Mouse (Mus musculus): Measurements from ENCODE around the gene Plekhm3. TPM values are rescaled to one million over a fixed set of nuclear protein-coding genes. Genes with fewer than 3 reads are reported as not detected.

The Plekhm3 gene
- polyA plus RNA-seq, 2 experiments: 0.58 to 0.63 TPM

DNA sequence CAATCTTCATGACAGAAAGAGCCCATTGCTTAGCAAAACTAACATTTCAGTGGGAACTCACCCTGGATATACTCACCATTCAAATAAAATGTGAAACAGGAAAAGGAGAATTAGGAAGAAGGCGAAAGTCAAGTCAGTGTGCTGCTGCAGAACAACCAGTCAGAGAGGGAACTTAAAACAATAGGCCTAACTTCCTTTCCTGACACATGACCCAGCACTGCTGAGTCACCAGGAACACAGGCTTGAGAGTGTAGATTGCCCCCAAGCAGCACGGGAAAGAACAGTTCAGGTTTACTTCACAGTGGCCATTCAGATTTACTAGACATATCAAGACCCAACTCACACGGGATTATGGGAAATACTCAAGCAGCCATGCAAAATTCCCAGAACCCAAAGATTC, 80.3 kb downstream of the Plekhm3 start:
- Histone ChIP-seq H3K4me1 (replicated peaks; ENCODE audit: control insufficient read depth in 2 of 2, insufficient read depth in 2 of 2, low read length in 1 of 2) (no peaks in the 10 kb centered on the region), H3K4me3 (ENCODE audit: insufficient read depth in 1 of 2, low read depth in 2 of 2, low read length in 2 of 2) (no peak overlapping the region), H3K27me3 (ENCODE audit: control insufficient read depth, insufficient read depth, low read length) (no peaks in the 10 kb centered on the region), H3K4me2 (ENCODE audit: low read depth) (no peak overlapping the region), H3K27ac (no peak overlapping the region), H3K9me3 (ENCODE audit: control insufficient read depth, low read length) (no peaks in the 10 kb centered on the region), H3K9ac (replicated peaks) (no peak overlapping the region), H3K36me3 (replicated peaks; ENCODE audit: control insufficient read depth, insufficient read depth, low read depth) (no peaks in the 10 kb centered on the region)
- TF ChIP-seq CTCF (IDR thresholded peaks at IDR 0.05; ENCODE audit: low read depth) (no peak), EP300 (IDR thresholded peaks at IDR 0.05; ENCODE audit: low read depth) (no peak)
- DNase-seq (ENCODE audit: low read depth in 3 of 3, low spot score in 3 of 3) (no peak), ATAC-seq (ENCODE audit: insufficient read depth) (no peak)
- WGBS (ENCODE audit: insufficient replicate concordance): 20% methylated on average over 3 of the region's 3 CpGs

DNA sequence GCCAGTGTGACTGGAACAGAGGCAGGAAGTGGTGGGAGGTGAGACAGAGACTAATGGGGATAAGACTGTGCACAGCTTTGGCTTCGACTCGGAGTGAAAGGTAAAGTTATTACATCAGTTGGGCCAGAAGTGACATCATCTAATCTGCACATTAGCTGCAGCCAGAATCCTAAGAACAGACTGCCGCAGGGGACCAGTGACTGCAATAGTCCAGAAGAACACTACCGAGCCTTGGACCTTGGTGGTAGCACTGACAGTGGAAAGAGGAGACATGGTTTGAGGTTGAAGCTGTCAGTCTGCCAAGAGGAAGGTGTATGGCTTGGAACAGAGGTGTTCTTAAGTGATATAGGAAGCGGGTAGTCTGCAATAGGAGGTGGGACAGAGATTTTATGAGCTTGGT, 80.9 kb downstream of the Plekhm3 start:
- no peaks in the 10 kb centered on the region for H3K36me3 ChIP-seq (replicated peaks; ENCODE audit: control insufficient read depth, insufficient read depth, low read depth)
- WGBS (ENCODE audit: insufficient replicate concordance): 42% methylated on average over 5 of the region's 5 CpGs
- ATAC-seq (ENCODE audit: insufficient read depth) (no peak), DNase-seq (ENCODE audit: low read depth in 3 of 3, low spot score in 3 of 3) (no peak)
- H3K27me3 ChIP-seq (ENCODE audit: control insufficient read depth, insufficient read depth, low read length): no peaks in the 10 kb centered on the region
- no peak overlapping the region for H3K4me2 ChIP-seq (ENCODE audit: low read depth)
- H3K9ac ChIP-seq (replicated peaks): no peak overlapping the region
- no peak overlapping the region for H3K27ac ChIP-seq
- no peaks in the 10 kb centered on the region for H3K4me1 ChIP-seq (replicated peaks; ENCODE audit: control insufficient read depth in 2 of 2, insufficient read depth in 2 of 2, low read length in 1 of 2)
- no peak overlapping the region for H3K4me3 ChIP-seq (ENCODE audit: insufficient read depth in 1 of 2, low read depth in 2 of 2, low read length in 2 of 2)
- TF ChIP-seq CTCF (IDR thresholded peaks at IDR 0.05; ENCODE audit: low read depth) (no peak), EP300 (IDR thresholded peaks at IDR 0.05; ENCODE audit: low read depth) (no peak)
- no peaks in the 10 kb centered on the region for H3K9me3 ChIP-seq (ENCODE audit: control insufficient read depth, low read length)

DNA sequence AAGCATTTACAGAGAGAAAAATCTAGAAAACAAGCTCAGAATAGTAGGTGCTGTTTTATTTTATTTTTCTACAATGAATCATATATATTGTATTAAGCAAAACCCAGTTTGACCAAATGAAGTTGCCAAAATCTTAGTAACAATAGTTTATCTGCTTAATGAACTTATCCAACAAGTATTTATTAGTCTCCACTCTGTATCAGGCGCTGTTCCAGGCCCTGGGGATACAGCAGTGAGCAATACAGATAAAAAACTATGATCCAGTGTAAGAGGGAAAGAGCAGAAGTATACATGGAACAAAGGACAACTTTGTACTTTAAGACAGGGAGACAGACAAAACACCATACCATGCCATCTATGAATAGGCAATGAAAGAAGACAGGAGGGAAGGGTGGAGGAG, 81.5 kb downstream of the Plekhm3 start:
- Histone ChIP-seq H3K36me3 (replicated peaks; ENCODE audit: control insufficient read depth, insufficient read depth, low read depth) (no peaks in the 10 kb centered on the region), H3K4me3 (ENCODE audit: insufficient read depth in 1 of 2, low read depth in 2 of 2, low read length in 2 of 2) (no peak overlapping the region), H3K27ac (no peak overlapping the region), H3K27me3 (ENCODE audit: control insufficient read depth, insufficient read depth, low read length) (no peaks in the 10 kb centered on the region), H3K9ac (replicated peaks) (no peak overlapping the region), H3K4me2 (ENCODE audit: low read depth) (no peak overlapping the region), H3K4me1 (replicated peaks; ENCODE audit: control insufficient read depth in 2 of 2, insufficient read depth in 2 of 2, low read length in 1 of 2) (no peaks in the 10 kb centered on the region), H3K9me3 (ENCODE audit: control insufficient read depth, low read length) (no peaks in the 10 kb centered on the region)
- TF ChIP-seq CTCF (IDR thresholded peaks at IDR 0.05; ENCODE audit: low read depth) (no peak), EP300 (IDR thresholded peaks at IDR 0.05; ENCODE audit: low read depth) (no peak)
- ATAC-seq (ENCODE audit: insufficient read depth) (no peak), DNase-seq (ENCODE audit: low read depth in 3 of 3, low spot score in 3 of 3) (no peak)
- whole genome bisulfite sequencing (ENCODE audit: insufficient replicate concordance): 65% methylated on average over 1 of the region's 1 CpGs

DNA sequence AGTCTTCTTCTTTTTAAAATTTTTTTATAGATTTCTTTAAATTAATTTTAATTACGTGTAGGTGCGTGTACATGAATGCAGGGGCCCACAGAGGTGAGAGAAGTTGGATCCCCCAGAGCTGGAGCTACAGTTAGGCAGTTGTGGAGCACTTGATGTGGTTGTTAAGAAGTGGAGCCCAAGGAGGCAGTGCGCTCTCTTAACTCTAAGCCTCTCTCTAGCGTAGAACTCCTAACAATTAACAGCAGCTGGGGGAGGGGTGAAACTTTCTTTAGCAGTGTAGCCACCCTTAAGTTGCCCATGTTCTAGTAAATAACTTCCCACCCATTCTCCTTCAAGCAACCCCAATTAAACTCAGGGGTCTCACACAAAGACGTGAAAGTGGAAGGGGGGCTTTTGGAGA, 84.7 kb downstream of the Plekhm3 start:
- Histone ChIP-seq H3K4me2 (ENCODE audit: low read depth) (no peak overlapping the region), H3K9ac (replicated peaks) (no peak overlapping the region), H3K4me3 (ENCODE audit: insufficient read depth in 1 of 2, low read depth in 2 of 2, low read length in 2 of 2) (no peak overlapping the region), H3K36me3 (replicated peaks; ENCODE audit: control insufficient read depth, insufficient read depth, low read depth) (no peaks in the 10 kb centered on the region), H3K4me1 (replicated peaks; ENCODE audit: control insufficient read depth in 2 of 2, insufficient read depth in 2 of 2, low read length in 1 of 2) (no peaks in the 10 kb centered on the region; a peak in 1 of 4 replicates), H3K27ac (no peak overlapping the region), H3K27me3 (ENCODE audit: control insufficient read depth, insufficient read depth, low read length) (no peaks in the 10 kb centered on the region), H3K9me3 (ENCODE audit: control insufficient read depth, low read length) (no peaks in the 10 kb centered on the region)
- no peak for TF ChIP-seq CTCF (IDR thresholded peaks at IDR 0.05; ENCODE audit: low read depth)
- TF ChIP-seq EP300 (IDR thresholded peaks at IDR 0.05; ENCODE audit: low read depth): no peak
- DNase-seq (ENCODE audit: low read depth in 3 of 3, low spot score in 3 of 3) (no peak), ATAC-seq (ENCODE audit: insufficient read depth) (no peak)
- 81% methylated on average over 5 of the region's 5 CpGs for WGBS (ENCODE audit: insufficient replicate concordance)

DNA sequence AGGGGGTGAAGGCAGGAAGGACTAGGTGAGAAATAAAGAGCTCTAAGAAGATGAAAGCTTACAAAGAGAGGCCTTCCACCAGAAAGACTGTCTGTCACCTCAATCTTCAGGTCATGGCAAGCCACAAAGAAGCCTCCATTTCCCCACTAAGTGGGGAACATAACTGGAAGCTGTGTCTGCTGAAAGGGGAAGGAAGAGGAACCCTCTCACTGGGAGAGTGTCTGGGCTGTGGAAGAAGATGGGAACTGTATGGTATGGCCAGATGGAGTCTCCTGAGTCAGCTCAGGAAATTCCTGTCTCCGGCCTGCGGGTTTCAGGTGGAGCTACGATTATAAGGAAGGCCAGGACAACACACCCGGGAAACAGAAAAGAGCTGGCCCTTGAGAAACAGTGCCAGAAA, 88.9 kb downstream of the Plekhm3 start:
- 33% methylated on average over 4 of the region's 4 CpGs for WGBS (ENCODE audit: insufficient replicate concordance)
- no peak for DNase-seq (ENCODE audit: low read depth in 3 of 3, low spot score in 3 of 3)
- TF ChIP-seq EP300 (IDR thresholded peaks at IDR 0.05; ENCODE audit: low read depth): no peak
- no peak for TF ChIP-seq CTCF (IDR thresholded peaks at IDR 0.05; ENCODE audit: low read depth)
- H3K4me3 ChIP-seq (ENCODE audit: insufficient read depth in 1 of 2, low read depth in 2 of 2, low read length in 2 of 2): no peak overlapping the region
- H3K27me3 ChIP-seq (ENCODE audit: control insufficient read depth, insufficient read depth, low read length): no peaks in the 10 kb centered on the region
- H3K9ac ChIP-seq (replicated peaks): no peak overlapping the region
- no peak for ATAC-seq (ENCODE audit: insufficient read depth)
- no peaks in the 10 kb centered on the region for H3K9me3 ChIP-seq (ENCODE audit: control insufficient read depth, low read length)
- H3K4me2 ChIP-seq (ENCODE audit: low read depth): no peak overlapping the region
- peaks cover 2 to 3% of the 10 kb centered on the region in 2 experiments; a peak in 3 of 4 replicates for H3K4me1 ChIP-seq (replicated peaks; ENCODE audit: control insufficient read depth in 2 of 2, insufficient read depth in 2 of 2, low read length in 1 of 2)
- no peak overlapping the region for H3K27ac ChIP-seq
- H3K36me3 ChIP-seq (replicated peaks; ENCODE audit: control insufficient read depth, insufficient read depth, low read depth): no peaks in the 10 kb centered on the region

Measured in liver, embryonic 14.5 days (tissue).